Mouse (Mus musculus) neural tube, embryonic 15.5 days (tissue): ENCODE measurements around the gene Gjc2. TPM values are rescaled to one million over a fixed set of nuclear protein-coding genes. Genes with fewer than 3 reads are reported as not detected.

Experiments
- ATAC-seq: fragments of 200-750 bp; cut with Nextera tagmentation; 2 replicates; pipeline ENCODE4 v1.8.0; 2017; ENCODE audit warnings: mild to moderate bottlenecking, moderate TSS enrichment, moderate library complexity; ENCODE audit not compliant: low FRiP score
- H3K27ac ChIP-seq: fragments of 300-500 bp; sonication (generic); replicated peaks from 2 replicates; pipeline ENCODE4 v1.5.1; 2015; ENCODE audit warnings: mild to moderate bottlenecking, inconsistent platforms
- H3K27me3 ChIP-seq: fragments of 300-500 bp; sonication (generic); replicated peaks from 2 replicates; pipeline ENCODE4 v1.6.1; 2015; ENCODE audit warnings: inconsistent platforms
- H3K36me3 ChIP-seq: fragments of 300-500 bp; sonication (generic); 2 replicates; pipeline ENCODE4 v1.6.1; 2015; ENCODE audit warnings: inconsistent platforms
- H3K4me1 ChIP-seq: fragments of 300-500 bp; sonication (generic); 2 replicates; pipeline ENCODE4 v1.6.1; 2015; ENCODE audit warnings: inconsistent platforms
- H3K4me2 ChIP-seq: fragments of 300-500 bp; sonication (generic); 2 replicates; pipeline ENCODE4 v1.6.1; 2015; ENCODE audit warnings: inconsistent platforms, mild to moderate bottlenecking, moderate library complexity
- H3K4me3 ChIP-seq: fragments of 300-500 bp; sonication (generic); replicated peaks from 2 replicates; pipeline ENCODE4 v1.5.1; 2015; ENCODE audit warnings: mild to moderate bottlenecking, inconsistent platforms
- H3K9ac ChIP-seq: fragments of 300-500 bp; sonication (generic); replicated peaks from 2 replicates; pipeline ENCODE4 v1.6.1; 2015; ENCODE audit warnings: mild to moderate bottlenecking, inconsistent platforms
- H3K9me3 ChIP-seq: fragments of 300-500 bp; sonication (generic); replicated peaks from 2 replicates; pipeline ENCODE4 v1.6.1; 2016; ENCODE audit warnings: inconsistent platforms
- WGBS: fragments of 180-500 bp; shearing (Covaris S2); methylation state at CpG from one replicate; pipeline ENCODE4 v1.1.7; 2015; ENCODE audit warnings: mixed read lengths; 5-methylcytosine and 5-hydroxymethylcytosine counted together
- polyA plus RNA-seq: library from polyadenylated mRNA; unstranded; fragments of >200 nt; fragmentation: Nextera tagmentation; extraction: Ambion mirVana; gene quantifications from 2 replicates; pipeline ENCODE4 v1.2.1, GENCODE M21; 2015

The Gjc2 gene
- polyA plus RNA-seq, 1 experiment from 2014 or later: 0.29 TPM

DNA sequence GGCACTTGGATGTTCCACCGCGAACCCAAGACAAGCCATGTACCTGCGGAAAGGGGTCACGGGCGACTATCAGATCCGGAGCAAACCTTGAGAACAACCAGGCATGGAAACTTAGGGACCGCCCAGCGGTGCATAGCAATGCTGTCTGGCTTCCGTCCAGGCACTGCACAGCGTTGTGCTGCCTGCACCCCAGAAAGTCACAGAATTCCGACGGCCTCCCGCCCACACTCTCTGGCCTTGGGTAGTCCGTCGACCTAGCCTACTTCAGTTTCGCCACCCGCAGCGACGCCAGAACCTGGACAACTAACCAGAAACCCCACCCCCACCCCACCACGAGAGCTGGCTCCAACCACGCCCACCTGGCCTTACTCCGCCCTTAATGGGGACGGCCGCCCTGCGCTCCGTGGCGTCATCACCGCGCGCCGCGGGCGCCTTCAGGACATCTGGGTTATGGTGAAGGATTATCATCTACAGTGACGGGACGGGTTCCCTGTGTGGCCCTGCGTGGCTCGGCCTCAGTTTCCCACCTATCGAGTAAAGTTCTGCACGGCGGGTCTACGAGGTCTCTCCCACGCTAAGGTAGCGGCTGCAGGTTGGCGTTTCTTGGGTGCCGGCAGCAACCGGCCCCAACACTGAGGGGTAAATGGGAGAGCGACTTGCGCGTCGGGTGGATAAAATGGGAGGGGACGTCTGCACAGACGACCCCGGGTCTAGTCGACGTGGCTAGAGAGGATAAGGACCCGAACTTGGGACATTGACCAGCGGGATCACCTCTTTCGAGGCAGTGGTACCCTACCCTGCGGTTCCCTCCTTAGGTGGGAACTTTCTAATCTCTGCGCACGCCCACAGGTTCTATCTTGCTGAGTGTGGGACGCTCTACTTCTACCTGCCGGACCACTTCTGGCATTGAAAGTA lies 19.3 kb upstream of the Gjc2 start, which contains the start of gene Mrpl55:
Gene Mrpl55, plus strand, starts transcription at position 406 of the 915 bp plus-strand sequence.
- H3K4me3 ChIP-seq: peak within 1 kb of the TSS; percentile 74
- WGBS: under 1% methylated on average over 63 of the region's 63 CpGs
- peaks cover 19% of the 10 kb centered on the region for H3K4me1 ChIP-seq
- peak within 1 kb of the TSS; percentile 91 for H3K4me2 ChIP-seq
- H3K9ac ChIP-seq: peak within 1 kb of the TSS; percentile 80
- peak within 1 kb of the TSS; percentile 70 for H3K27ac ChIP-seq
- no peaks in the 10 kb centered on the region for H3K9me3 ChIP-seq
- peaks cover 29% of the 10 kb centered on the region for H3K36me3 ChIP-seq
- peak; percentile 91 for ATAC-seq
- H3K27me3 ChIP-seq: no peaks in the 10 kb centered on the region

DNA sequence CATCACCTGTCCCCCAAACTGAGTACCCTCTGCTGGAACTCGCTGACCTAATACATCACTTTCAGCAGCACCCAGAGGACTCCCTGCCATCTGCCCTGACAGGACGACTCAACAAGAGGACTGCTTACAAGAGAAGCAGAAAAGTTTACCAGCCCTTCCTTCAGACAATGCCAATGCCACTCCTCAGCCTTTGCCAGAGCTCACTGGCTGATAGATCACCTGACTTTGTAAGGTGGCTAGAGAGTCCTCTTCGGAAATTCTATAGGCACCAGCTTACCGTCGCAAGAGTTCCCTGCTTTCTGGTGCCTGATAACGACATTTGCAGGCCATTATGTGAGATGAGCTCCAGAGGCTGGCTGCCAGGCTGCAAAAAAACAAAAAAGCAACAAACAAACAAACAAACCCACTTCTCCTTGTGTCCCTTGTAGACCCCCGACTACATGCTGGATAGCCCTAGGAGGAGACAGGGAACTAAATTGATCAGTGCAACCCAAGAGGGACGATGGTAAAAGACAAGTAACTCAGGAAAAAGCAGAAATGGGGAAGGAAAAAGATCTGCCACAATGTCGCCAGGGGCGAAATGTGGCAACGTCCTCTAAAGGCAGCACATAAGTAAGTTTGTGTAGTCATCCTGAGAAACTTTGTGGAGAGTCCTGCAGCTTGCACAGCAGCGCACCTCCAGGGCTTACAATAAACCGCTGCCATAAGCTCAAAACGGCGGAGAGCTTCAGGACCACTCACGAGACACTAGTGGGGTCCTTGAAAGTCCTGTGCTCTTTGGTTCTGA lies 18.4 kb upstream of the Gjc2 start:
- Histone ChIP-seq H3K36me3 (peaks cover 24% of the 10 kb centered on the region), H3K4me2 (peak overlapping the region; percentile 91), H3K9ac (peak overlapping the region; percentile 80), H3K27me3 (no peaks in the 10 kb centered on the region), H3K9me3 (no peaks in the 10 kb centered on the region), H3K4me3 (peak overlapping the region; percentile 74), H3K4me1 (peaks cover 18% of the 10 kb centered on the region), H3K27ac (peak overlapping the region; percentile 70)
- no peak for ATAC-seq
- WGBS: 36% methylated on average over 16 of the region's 16 CpGs

- Histone ChIP-seq H3K4me1 (peaks cover 7% of the 10 kb centered on the region), H3K27ac (no peak overlapping the region), H3K9ac (no peak overlapping the region), H3K27me3 (no peaks in the 10 kb centered on the region), H3K4me2 (no peak overlapping the region), H3K36me3 (0 out of 2 replicates have a peak, but pooled peaks cover 4% of the 10 kb centered on the region), H3K9me3 (no peaks in the 10 kb centered on the region), H3K4me3 (no peak overlapping the region)
- ATAC-seq: no peak
Observed at GRCm38 (mm10) chr11:59196230-59196629, 13.2 kb upstream of the Gjc2 start.

DNA sequence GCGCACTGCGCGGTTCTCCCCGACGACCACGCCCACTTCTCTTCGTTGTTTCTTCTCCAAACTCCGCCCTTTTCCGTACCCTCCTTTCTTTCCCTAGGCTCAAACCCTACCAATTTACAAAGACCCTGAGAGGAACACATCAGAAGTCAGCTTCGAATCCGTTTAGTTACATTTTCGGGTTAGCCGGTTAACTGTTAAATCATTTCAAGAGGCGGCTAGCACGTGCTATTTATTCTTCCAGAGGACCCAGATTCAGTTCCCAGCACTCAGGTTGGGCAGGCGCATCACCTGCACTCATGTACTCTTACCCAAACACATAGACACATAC lies 9.0 kb upstream of the Gjc2 start, which contains the start of gene Guk1:
Gene Guk1, minus strand, starts transcription at position 154 of the 328 bp plus-strand sequence.
- H3K4me3 ChIP-seq: peak within 1 kb of the TSS; percentile 73
- peak; percentile 16 for ATAC-seq
- no peaks in the 10 kb centered on the region for H3K36me3 ChIP-seq
- no peaks in the 10 kb centered on the region for H3K27me3 ChIP-seq
- WGBS: 5% methylated on average over 16 of the region's 16 CpGs
- peak within 1 kb of the TSS; percentile 94 for H3K27ac ChIP-seq
- peak within 1 kb of the TSS; percentile 79 for H3K9ac ChIP-seq
- H3K9me3 ChIP-seq: no peaks in the 10 kb centered on the region
- peak within 1 kb of the TSS; percentile 73 for H3K4me2 ChIP-seq
- H3K4me1 ChIP-seq: peaks cover 37% of the 10 kb centered on the region

- Histone ChIP-seq H3K4me1 (peaks cover 37% of the 10 kb centered on the region), H3K27ac (peak overlapping the region; percentile 94), H3K9me3 (no peaks in the 10 kb centered on the region), H3K4me3 (peak overlapping the region; percentile 73), H3K4me2 (peak overlapping the region; percentile 73), H3K36me3 (peaks cover 3% of the 10 kb centered on the region; the same call in 1 of the 2 replicates), H3K9ac (peak overlapping the region; percentile 79), H3K27me3 (no peaks in the 10 kb centered on the region)
- peak; percentile 93 for ATAC-seq
- WGBS: under 1% methylated on average over 50 of the region's 59 CpGs
Observed at GRCm38 (mm10) chr11:59191231-59192058, 8.4 kb upstream of the Gjc2 start.

DNA sequence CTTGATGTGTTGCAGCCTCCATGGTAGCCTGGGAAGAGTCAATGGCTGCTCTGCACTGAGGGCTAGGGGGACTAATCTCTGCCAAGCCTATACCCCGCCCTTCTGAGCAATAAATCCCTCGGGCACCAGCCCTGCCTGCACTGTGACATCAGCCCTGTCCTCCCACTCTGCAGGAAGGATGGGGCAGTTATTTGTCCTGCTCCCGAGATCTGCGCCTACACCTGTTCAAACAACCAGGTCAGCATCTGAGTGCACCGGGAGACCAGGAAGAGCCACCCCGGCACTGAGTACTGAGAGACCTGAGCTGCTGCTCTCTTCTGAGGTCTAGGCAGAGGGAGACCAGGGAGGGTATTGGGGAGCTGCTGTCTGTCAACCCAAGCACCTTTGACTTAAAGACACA lies 4.7 kb upstream of the Gjc2 start:
- Histone ChIP-seq H3K9me3 (no peaks in the 10 kb centered on the region), H3K4me3 (no peak overlapping the region), H3K4me2 (no peak overlapping the region), H3K4me1 (peaks cover 42% of the 10 kb centered on the region), H3K27me3 (no peaks in the 10 kb centered on the region), H3K9ac (0 out of 2 replicates have a peak overlapping the region, but pooled peaks have one; percentile 5), H3K27ac (no peak overlapping the region), H3K36me3 (peaks cover 37% of the 10 kb centered on the region)
- WGBS: 72% methylated on average over 6 of the region's 6 CpGs
- no peak for ATAC-seq

DNA sequence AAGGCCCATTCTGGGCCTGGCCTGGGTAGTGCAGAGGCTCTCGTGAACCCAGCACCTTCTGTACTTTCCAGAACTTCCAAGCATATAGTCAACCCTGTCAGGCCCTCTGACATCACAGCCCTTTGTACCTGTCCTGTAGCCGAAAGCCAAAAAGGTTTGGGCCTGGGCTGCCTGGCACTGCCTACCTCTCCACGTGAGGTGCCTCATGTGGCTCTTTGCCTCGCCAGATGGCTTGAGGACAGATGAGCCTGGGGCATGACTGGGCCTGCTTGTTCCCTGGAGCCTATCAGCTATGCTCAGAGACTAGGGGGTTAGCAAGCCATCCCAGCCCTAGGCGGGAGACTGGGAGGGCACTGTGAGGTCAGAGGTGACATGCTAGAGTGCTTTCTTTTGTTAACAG lies 2.5 kb upstream of the Gjc2 start:
- peaks cover 40% of the 10 kb centered on the region for H3K36me3 ChIP-seq
- no peak overlapping the region for H3K9ac ChIP-seq
- no peaks in the 10 kb centered on the region for H3K27me3 ChIP-seq
- no peak overlapping the region for H3K4me3 ChIP-seq
- WGBS: 85% methylated on average over 5 of the region's 5 CpGs
- no peak overlapping the region for H3K4me2 ChIP-seq
- no peak for ATAC-seq
- H3K27ac ChIP-seq: no peak overlapping the region
- H3K9me3 ChIP-seq: no peaks in the 10 kb centered on the region
- H3K4me1 ChIP-seq: peaks cover 32% of the 10 kb centered on the region

DNA sequence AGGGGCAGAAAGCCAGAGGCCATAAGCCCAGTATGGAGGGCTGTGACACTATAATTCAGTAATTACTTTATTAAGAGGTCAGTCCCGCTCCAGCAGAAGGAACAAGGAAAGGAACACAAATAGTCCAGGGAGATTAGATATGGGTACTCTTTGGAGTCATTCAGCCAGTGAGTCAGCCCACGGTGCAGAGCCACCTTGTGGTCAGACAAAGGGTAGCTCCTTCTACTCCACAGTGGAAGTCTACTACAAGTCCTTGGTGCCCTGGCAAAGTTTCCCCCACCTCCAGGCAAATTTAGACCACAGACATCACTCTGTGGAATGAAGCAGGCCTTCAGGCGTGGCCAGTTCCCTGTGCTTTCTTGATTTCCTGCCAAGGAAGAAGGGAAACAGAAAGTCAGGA lies 808 bp upstream of the Gjc2 start:
- H3K27ac ChIP-seq: no peak overlapping the region
- peaks cover 40% of the 10 kb centered on the region for H3K36me3 ChIP-seq
- ATAC-seq: no peak; the same call in 1 of the 2 replicates
- H3K4me1 ChIP-seq: peaks cover 16% of the 10 kb centered on the region
- 35% methylated on average over 3 of the region's 3 CpGs for WGBS
- H3K9me3 ChIP-seq: no peaks in the 10 kb centered on the region
- H3K4me2 ChIP-seq: no peak overlapping the region
- peaks cover 11% of the 10 kb centered on the region for H3K27me3 ChIP-seq
- no peak overlapping the region for H3K9ac ChIP-seq
- H3K4me3 ChIP-seq: no peak overlapping the region

DNA sequence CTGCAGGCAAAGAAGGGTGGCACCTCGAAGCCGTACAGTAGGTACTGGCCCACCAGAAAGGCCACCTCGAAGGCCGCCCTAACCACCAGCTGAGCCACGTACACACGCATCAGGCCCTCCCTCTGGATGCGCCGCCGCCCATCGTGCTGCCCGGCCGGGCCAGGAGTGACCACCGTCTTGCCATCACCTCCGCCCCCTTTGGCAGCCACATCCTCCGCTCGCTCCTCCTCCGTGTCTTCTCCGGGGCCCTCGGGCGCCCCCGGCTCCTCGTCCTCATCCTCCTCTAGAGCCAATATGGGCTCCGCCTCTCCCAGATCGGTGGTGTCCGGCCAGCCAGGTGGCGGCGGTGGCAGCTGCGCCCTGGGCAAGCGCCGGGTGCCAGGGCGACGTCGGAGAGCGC lies 6.1 kb downstream of the Gjc2 start:
- 8% methylated on average over 33 of the region's 34 CpGs for WGBS
- H3K27me3 ChIP-seq: peaks cover 59% of the 10 kb centered on the region

GRCm38 (mm10) chr11:59176475-59176874 lies 6.5 kb downstream of the Gjc2 start:
- Histone ChIP-seq H3K27me3 (peaks cover 59% of the 10 kb centered on the region), H3K4me3 (peak overlapping the region; percentile 11; the same call in 1 of the 2 replicates)

More for the DNA sequence above, 6.1 kb downstream of the Gjc2 start:
- Histone ChIP-seq H3K27ac (no peak overlapping the region), H3K4me3 (no peak overlapping the region; the same call in 1 of the 2 replicates), H3K9ac (no peak overlapping the region), H3K4me1 (peaks cover 8% of the 10 kb centered on the region; the same call in 1 of the 2 replicates), H3K9me3 (no peaks in the 10 kb centered on the region), H3K36me3 (no peaks in the 10 kb centered on the region), H3K4me2 (peak overlapping the region; percentile 31)
- ATAC-seq: no peak

More at GRCm38 (mm10) chr11:59176475-59176874, 6.5 kb downstream of the Gjc2 start:
- Histone ChIP-seq H3K27ac (no peak overlapping the region), H3K4me2 (peak overlapping the region; percentile 31), H3K9ac (no peak overlapping the region), H3K4me1 (peaks cover 8% of the 10 kb centered on the region; the same call in 1 of the 2 replicates), H3K9me3 (no peaks in the 10 kb centered on the region), H3K36me3 (no peaks in the 10 kb centered on the region)
- ATAC-seq: no peak
- WGBS: 4% methylated on average over 48 of the region's 48 CpGs
